Mouse (Mus musculus): ENCODE results near the gene Fkbp1a.

Fkbp1a gene

GRCm38 (mm10) chr2:151542323-151543062, at the start of gene Fkbp1a:
Gene Fkbp1a, plus strand, starts transcription at chr2:151542483.
- WGBS: under 1% methylated on average over 83 of the region's 93 CpGs

DNA sequence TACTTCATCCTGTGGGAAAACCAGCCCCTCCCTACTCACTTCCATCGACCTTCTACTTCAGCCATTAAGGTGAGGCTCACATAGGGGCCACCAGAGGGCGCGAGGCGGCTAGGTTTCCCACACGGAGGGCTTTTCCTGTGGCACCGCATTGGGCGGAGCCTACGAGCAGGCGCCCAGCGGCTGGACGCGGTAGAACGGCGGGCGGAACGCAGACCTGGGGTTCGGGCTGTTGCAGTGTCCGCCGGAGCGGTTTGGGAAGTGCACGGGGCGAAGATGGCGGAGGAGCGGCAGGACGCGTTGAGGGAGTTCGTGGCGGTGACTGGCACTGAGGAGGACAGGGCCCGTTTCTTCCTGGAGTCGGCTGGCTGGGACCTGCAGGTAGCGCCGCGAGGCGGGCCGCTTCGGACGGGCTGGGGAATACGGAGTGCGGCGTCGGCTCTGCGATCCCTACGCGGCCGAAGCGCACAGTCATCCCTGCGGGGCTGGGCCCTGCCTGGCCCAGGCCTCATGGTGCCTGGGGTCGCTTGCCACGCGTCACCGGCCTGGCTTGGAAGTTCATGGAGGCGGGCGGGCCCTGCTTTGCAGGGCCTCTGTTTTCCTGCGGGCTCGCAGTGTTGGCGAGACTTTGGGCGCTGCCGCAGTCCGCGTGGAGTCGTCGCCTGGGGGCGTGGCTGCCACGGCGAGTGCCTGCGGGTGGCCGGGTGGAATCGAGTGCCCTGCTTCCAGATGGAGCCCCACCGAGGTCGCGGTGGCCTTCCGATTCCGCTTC, 48.1 kb upstream of the Fkbp1a start, which contains the start of gene Nsfl1c:
Gene Nsfl1c (plus strand): TSS at position 148 of the 769 bp plus-strand sequence.
- WGBS: under 1% methylated on average over 71 of the region's 73 CpGs

DNA sequence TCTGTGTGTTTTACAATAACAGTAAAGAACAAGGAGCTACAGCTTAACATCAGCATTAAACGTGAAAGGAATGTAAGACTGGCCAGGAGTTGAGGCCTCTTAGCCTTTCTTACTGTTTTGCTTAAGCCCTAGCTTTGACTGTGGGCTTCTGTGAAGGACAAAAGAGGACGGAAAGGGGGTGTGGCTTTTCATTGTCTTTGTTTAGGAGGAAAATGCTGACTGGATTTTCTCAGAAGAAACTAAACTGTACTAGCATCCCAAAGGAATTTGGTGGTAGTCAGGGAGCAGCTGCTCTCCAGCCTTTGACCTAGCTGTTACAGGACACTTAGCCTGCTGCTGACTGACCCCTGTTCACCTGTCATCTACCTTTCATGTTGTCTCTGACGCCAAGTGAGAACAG, 43.9 kb upstream of the Fkbp1a start:
- 28% methylated on average over 3 of the region's 3 CpGs for WGBS

- 90% methylated on average over 6 of the region's 6 CpGs for WGBS
Observed at GRCm38 (mm10) chr2:151500442-151501007, 41.8 kb upstream of the Fkbp1a start.

- WGBS: 72% methylated on average over 4 of the region's 4 CpGs
Observed at GRCm38 (mm10) chr2:151504226-151504625, 38.1 kb upstream of the Fkbp1a start.

DNA sequence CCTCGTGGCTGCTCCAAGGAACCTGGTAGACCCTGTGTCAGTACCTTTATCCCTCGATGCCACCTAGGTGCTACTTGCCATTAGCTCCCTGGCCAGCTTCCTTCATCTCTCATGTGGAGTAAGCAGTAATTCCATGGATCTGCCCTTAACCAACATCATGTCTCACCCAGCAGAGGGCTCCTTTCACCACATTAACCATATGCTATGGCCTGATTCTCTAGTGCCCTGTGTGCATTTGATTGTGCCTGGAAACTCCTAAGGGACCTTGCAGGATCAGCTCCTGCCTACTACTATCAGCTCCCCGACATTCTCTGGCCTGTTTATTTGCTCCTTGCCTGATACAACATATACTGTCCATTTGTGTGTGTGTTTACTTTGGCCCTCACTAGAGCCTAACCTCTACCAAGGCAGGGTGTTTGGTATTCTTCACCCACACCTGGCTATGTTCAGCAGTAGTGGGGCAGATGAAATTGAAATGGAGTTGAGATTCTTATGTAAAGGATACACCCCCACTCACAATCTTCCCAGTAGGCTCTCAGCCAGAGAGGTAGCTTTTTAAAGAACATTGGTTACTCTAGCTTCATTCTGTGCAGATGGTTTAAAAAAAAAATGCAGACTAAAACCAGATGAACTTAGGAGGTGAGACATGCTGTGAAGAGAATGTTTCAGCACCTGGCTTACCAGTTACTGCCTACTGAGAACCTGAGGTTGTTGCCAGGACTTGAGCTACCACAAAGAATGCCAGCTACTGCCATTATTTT, 28.6 kb upstream of the Fkbp1a start:
- 64% methylated on average over 3 of the region's 3 CpGs for WGBS

DNA sequence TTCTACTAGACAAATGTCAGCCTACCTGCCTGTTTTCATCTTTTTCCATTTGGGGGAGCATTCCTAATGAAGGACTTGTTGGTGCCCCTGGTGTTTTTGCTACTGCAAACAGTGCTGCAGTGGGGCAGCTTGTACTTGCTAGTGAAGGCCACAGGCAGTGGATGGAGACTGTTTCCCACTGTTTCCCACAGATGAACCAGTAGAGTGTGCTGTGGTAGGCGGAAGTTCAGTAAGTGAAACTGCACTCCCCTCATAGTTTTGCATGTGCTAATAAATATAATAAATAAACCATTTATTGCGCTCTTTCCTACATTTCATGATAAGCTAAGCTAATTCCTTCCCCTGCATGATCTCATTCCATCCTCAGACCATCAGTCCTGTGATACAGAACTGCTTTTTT, 23.3 kb upstream of the Fkbp1a start:
- 88% methylated on average over 2 of the region's 2 CpGs for WGBS

DNA sequence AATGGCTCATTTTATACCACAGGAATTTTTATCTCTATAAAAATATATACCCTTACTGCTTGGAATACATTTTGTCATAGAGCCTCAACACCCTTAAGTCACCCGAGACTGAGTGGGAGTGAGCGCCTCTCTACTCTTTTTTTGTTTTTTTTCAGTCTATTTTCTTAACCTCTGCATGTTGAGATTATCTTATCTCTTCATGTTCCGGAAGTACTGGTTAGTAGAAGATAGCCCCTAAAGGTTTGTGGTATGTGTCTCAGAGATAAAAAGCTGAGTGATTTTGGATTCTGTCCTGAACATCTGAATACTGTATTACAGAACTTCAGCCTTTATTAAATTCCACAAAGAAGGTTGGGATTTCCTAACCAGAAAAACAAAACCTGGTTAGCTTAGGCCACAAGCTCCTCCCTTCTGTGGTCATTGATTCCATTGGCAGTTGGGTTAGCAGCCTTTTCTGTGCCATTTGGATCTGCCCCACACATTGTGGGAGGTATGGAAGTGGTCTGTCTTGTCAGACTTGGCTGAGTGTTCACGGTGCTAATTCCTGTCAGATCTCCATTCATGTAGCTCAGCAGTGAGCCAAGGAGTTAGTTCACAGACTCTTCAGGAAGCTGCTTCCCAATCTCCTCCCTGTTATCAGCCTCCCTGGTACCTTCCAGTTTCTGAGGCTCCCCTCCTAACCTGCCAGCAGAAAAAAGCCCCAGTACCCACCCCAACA, 17.8 kb upstream of the Fkbp1a start:
- WGBS: 39% methylated on average over 4 of the region's 4 CpGs

DNA sequence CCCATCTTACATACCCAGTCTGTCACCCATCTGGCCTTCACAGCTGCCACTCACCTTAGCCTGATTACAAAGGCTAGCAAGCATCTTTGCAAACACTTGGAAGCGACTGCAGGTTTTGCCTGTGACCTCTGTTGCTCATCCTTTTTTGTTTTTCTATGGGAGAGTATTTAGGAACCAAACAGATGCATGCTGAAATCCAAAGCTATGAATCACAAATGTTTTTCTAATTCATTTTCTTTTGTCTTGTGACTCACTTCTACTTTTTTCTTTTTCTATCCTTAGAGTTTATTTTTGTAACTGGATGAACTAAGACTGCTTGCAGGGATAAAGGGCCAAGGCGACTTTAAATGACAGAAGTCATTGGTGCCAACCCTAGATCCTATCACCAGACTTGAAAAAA, 16.8 kb upstream of the Fkbp1a start:
- 51% methylated on average over 2 of the region's 2 CpGs for WGBS

GRCm38 (mm10) chr2:151528066-151528465, 14.2 kb upstream of the Fkbp1a start:
- WGBS: 92% methylated on average over 1 of the region's 1 CpGs

GRCm38 (mm10) chr2:151530378-151531230, 11.7 kb upstream of the Fkbp1a start:
- 62% methylated on average over 8 of the region's 8 CpGs for WGBS

GRCm38 (mm10) chr2:151533632-151534031, 8.7 kb upstream of the Fkbp1a start:
- WGBS: 62% methylated on average over 6 of the region's 6 CpGs

GRCm38 (mm10) chr2:151535961-151536617, 6.2 kb upstream of the Fkbp1a start:
- 43% methylated on average over 1 of the region's 1 CpGs for WGBS

- 11% methylated on average over 5 of the region's 5 CpGs for WGBS
Observed at GRCm38 (mm10) chr2:151536618-151536974, 5.7 kb upstream of the Fkbp1a start.

GRCm38 (mm10) chr2:151538646-151539045, 3.6 kb upstream of the Fkbp1a start:
- 47% methylated on average over 4 of the region's 4 CpGs for WGBS

DNA sequence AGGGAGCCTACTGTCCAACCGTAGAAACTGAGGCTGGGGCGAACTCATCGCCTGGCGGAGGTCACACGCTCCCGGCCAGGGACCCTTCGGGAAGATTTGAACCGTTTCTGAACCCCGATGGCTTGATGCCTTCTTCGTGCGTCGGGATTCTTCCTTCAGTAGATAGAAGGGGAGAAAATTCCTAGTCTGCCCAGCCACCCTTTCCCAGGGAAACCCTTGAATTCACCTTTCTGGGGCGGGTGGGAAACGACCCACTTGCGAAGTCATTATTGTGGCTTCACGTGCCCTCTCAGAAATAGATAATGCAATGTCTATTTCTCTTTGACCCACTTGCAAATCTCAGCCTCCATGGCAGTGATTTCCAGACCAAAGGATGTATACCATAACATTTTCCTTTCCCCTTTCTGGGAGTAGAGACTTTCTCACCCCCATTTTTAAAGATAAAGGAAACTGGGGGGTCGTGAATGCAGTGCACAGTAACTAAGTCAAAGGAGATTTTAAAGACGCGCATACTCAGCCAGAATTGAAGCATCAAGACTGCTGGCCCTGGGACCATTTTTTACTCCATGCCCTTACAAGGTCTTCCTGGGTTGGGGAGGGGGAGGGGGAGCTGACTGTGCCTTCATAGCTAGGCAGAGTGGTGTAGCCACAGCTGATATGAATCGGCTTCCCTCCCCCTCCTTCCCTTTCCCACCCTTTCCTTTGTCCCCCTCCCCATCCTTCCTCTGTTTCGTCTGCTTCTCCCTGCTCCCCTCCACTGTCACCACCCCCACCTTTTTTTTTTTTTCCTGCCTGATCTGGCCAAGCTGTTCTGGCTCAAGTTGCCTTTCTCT, 996 bp downstream of the Fkbp1a start:
- WGBS: 1% methylated on average over 21 of the region's 21 CpGs

- WGBS: 17% methylated on average over 6 of the region's 6 CpGs
Observed at GRCm38 (mm10) chr2:151544673-151545072, 2.4 kb downstream of the Fkbp1a start.

GRCm38 (mm10) chr2:151546571-151546970, 4.3 kb downstream of the Fkbp1a start:
- WGBS: 64% methylated on average over 4 of the region's 4 CpGs

DNA sequence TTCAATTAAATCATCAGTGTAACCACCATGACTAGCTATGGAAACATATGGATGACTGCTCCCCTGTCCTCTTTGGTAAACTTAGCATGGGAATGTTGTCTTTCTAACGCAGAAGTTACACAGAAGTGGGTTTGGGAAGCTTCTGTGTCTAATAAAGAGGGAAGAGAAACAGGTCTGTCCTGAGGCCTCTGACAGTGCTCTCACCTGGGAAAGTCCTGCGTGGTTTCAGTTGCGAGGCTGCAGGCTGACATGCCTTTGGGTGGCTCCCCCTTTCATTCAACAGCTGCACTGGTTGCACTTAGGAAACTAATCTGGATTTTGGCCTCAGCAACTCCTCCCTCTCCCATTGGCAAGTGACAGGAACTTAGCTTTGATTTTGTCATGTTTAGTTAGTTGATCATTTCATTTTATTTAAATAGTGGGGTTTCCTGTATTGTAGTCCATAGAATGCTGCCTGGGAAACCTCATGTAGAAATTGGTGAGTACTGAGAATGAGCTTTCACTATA, 7.4 kb downstream of the Fkbp1a start:
- 80% methylated on average over 3 of the region's 3 CpGs for WGBS
